Mouse (Mus musculus) spleen, embryonic (tissue): ENCODE results near the gene Sf3a3.

Experiments
- CTCF ChIA-PET: fragments of 350-600 bp; sonication (Branson Sonifier 250); formaldehyde crosslinking; loops from one replicate; lab custom pipeline; 2022; lab: Charles Lee

The Sf3a3 gene

GRCm38 (mm10) chr4:124714545-124715481, at the start of gene Sf3a3:
Gene Sf3a3 (plus strand): TSS chr4:124714776.
- CTCF ChIA-PET: interaction anchor here (0.6 to 1.1 kb wide), 3 partner anchors 13 to 26 kb away, joined by 3 to 5 read pairs (median 3); no protein-coding TSS in a partner anchor

- CTCF ChIA-PET: no interaction called here
Observed at GRCm38 (mm10) chr4:124667476-124668033, 47.0 kb upstream of the Sf3a3 start.

- CTCF ChIA-PET: no interaction called here
Observed at GRCm38 (mm10) chr4:124668078-124668477, 46.5 kb upstream of the Sf3a3 start.

- CTCF ChIA-PET: no interaction called here
Observed at GRCm38 (mm10) chr4:124670232-124670631, 44.3 kb upstream of the Sf3a3 start.

GRCm38 (mm10) chr4:124671583-124671982, 43.0 kb upstream of the Sf3a3 start:
- CTCF ChIA-PET: no interaction called here

- CTCF ChIA-PET: interaction anchor here (0.7 kb wide), 1 partner anchor 83 kb away, joined by 8 read pairs; no protein-coding TSS in a partner anchor
Observed at GRCm38 (mm10) chr4:124672347-124673320, 41.9 kb upstream of the Sf3a3 start.

GRCm38 (mm10) chr4:124674334-124675032, 40.1 kb upstream of the Sf3a3 start:
- CTCF ChIA-PET: no interaction called here

GRCm38 (mm10) chr4:124675037-124675436, 39.5 kb upstream of the Sf3a3 start:
- CTCF ChIA-PET: no interaction called here

- CTCF ChIA-PET: no interaction called here
Observed at GRCm38 (mm10) chr4:124675958-124676357, 38.6 kb upstream of the Sf3a3 start.

GRCm38 (mm10) chr4:124682270-124682669, 32.3 kb upstream of the Sf3a3 start:
- CTCF ChIA-PET: interaction anchor here (0.7 to 0.9 kb wide), 2 partner anchors 56 to 120 kb away, joined by 3 to 4 read pairs; partner anchors contain the start of gene Mtf1

- CTCF ChIA-PET: interaction anchor here (0.6 kb wide), 1 partner anchor 785 kb away, joined by 3 read pairs; no protein-coding TSS in a partner anchor
Observed at GRCm38 (mm10) chr4:124683474-124683873, 31.1 kb upstream of the Sf3a3 start.

- CTCF ChIA-PET: interaction anchor here (1.1 kb wide), 1 partner anchor 11 kb away, joined by 3 read pairs; no protein-coding TSS in a partner anchor
Observed at GRCm38 (mm10) chr4:124685004-124685403, 29.6 kb upstream of the Sf3a3 start.

GRCm38 (mm10) chr4:124685453-124685852, 29.1 kb upstream of the Sf3a3 start:
- CTCF ChIA-PET: interaction anchor here (1.1 kb wide), 1 partner anchor 10 kb away, joined by 3 read pairs; no protein-coding TSS in a partner anchor

- CTCF ChIA-PET: interaction anchor here (0.6 kb wide), 1 partner anchor 8 kb away, joined by 5 read pairs; no protein-coding TSS in a partner anchor
Observed at GRCm38 (mm10) chr4:124685897-124686402, 28.6 kb upstream of the Sf3a3 start.

GRCm38 (mm10) chr4:124691455-124691854, 23.1 kb upstream of the Sf3a3 start:
- CTCF ChIA-PET: no interaction called here

GRCm38 (mm10) chr4:124692416-124692861, 22.1 kb upstream of the Sf3a3 start:
- CTCF ChIA-PET: no interaction called here

GRCm38 (mm10) chr4:124693135-124693894, 21.3 kb upstream of the Sf3a3 start, which contains the start of gene Utp11:
Gene Utp11 (minus strand): TSS chr4:124693600.
- CTCF ChIA-PET: no interaction called here

GRCm38 (mm10) chr4:124694572-124694971, 20.0 kb upstream of the Sf3a3 start:
- CTCF ChIA-PET: interaction anchor here (0.6 to 1.8 kb wide), 2 partner anchors 15 to 58 kb away, joined by 3 to 6 read pairs; no protein-coding TSS in a partner anchor
